Mouse (Mus musculus): ENCODE measurements around the gene Gm10139. TPM values are rescaled to one million over a fixed set of nuclear protein-coding genes. Genes with fewer than 3 reads are reported as not detected.
"Not testable (repeated sequence)": the region's sequence is repeated elsewhere in the genome, so short reads cannot be mapped to it uniquely, and the experiment has no call there.

Gene Gm10139
- polyA plus RNA-seq (2012; rRNA removed), result not detected in 2 replicates

DNA sequence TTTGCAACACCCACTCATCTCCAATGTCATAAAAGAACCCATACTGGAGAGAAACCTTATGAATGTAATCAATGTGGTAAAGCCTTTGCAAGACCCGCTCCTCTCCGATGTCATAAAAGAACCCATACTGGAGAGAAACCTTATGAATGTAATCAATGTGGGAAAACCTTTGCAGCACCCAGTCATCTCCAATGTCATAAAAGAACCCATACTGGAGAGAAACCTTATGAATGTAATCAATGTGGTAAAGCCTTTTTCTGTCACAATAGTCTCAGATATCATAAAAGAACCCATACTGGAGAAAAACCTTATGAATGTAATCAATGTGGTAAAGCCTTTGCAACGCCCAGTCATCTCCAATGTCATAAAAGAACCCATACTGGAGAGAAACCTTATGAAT lies at the start of gene Gm10139:
Gene Gm10139 (plus strand): TSS at position 301 of the 400 bp plus-strand sequence.
- DNase-seq (ENCODE audit: low read depth), result not testable (repeated sequence)

DNA sequence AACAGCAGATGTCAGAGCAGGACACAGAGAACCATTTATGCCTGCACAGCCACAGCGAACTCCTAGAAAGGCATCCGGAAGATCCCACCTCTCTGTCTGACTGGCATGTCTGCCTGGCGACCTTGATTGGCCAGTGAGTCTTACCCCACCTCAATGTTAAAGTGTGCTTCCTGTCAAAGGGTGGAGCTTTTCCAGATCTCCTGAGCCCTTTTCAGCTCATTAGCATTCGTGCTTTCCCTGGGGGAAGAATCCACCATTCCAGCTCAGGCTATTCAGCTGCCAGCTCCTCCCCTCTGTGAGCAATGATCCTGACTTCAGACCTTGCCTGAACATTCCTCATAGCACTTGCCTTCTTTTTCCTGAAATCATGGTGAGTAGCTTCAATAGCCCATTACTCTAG lies 45.2 kb downstream of the Gm10139 start:
- DNase-seq (ENCODE audit: low read depth), result not testable (repeated sequence)

Other genes with a start within 250 kb of the Gm10139 start
- gene Zfp369, start 233.9 kb upstream of the Gm10139 start, polyA plus RNA-seq (2012; rRNA removed), result 63.2 and 69.7 TPM in 2 replicates